7 mouse cellular contexts compared by ENCODE assay signal in genomic region chr15:98968701-98969371, GRCm38 (mm10). TPM values are rescaled to one million over a fixed set of nuclear protein-coding genes. Genes with fewer than 3 reads are reported as not detected.
DNase-seq lines count a peak whose midpoint lies in the region; ATAC-seq and TF ChIP-seq lines count a peak whose summit lies in the region.

No protein-coding gene starts in this region.

- 0 out of 2 replicates have a peak, but pooled peaks have one; percentile 26 for ATAC-seq in heart, embryonic 16.5 days (replicated peaks; ENCODE audit: extremely low read depth, insufficient read depth, low FRiP score)
- ATAC-seq in neural tube, embryonic 11.5 days (ENCODE audit: insufficient read depth, low FRiP score, low TSS enrichment) = peak; percentile 87

- peaks cover 18% of the 10 kb centered on the region for H3K4me1 ChIP-seq in thymus, adult 2 months (replicated peaks; ENCODE audit: control insufficient read depth, insufficient read depth, low read length)
- H3K4me1 ChIP-seq in heart, embryonic 16.5 days (ENCODE audit: control insufficient read depth, insufficient read depth, low read length) = peaks cover 15% of the 10 kb centered on the region
- H3K4me1 ChIP-seq in neural tube, embryonic 11.5 days (ENCODE audit: control insufficient read depth, insufficient read depth, low read length) = peaks cover 33% of the 10 kb centered on the region

- no peak for TF ChIP-seq CTCF in thymus, adult 2 months (IDR thresholded peaks at IDR 0.05; ENCODE audit: borderline replicate concordance, control insufficient read depth, extremely low read depth, insufficient read depth, low read length, poor library complexity)

- no peak for DNase-seq in thymus, adult 2 months
- DNase-seq in thymus, adult 18-20 months = no peak
- DNase-seq in cerebellum, adult 9-11 months = peak; percentile 88
- DNase-seq in left cerebral cortex, postnatal 25 days (ENCODE audit: low spot score in 2 of 2) = peak; percentile 66 to 68
- peak; percentile 90 for DNase-seq in neural tube, embryonic 11.5 days (ENCODE audit: low spot score)
- no peak for DNase-seq in spleen, adult 18-20 months

- H3K4me3 ChIP-seq in thymus, adult 2 months (ENCODE audit: control insufficient read depth, insufficient read depth, low read length) = no peak overlapping the region
- no peak overlapping the region for H3K4me3 ChIP-seq in heart, embryonic 16.5 days (ENCODE audit: low read length)
- no peak overlapping the region for H3K4me3 ChIP-seq in neural tube, embryonic 11.5 days (ENCODE audit: low read depth, low read length)

- intact Hi-C loops in left cerebral cortex, postnatal 25 days (cut with DNase I) = no loop called here

- peak overlapping the region; percentile 36 for H3K4me2 ChIP-seq in heart, embryonic 16.5 days (ENCODE audit: low read depth, low read length)
- H3K4me2 ChIP-seq in neural tube, embryonic 11.5 days (ENCODE audit: low read depth) = peak overlapping the region; percentile 25

- H3K27ac ChIP-seq in thymus, adult 2 months (ENCODE audit: control insufficient read depth, insufficient read depth, low read length) = peak overlapping the region; percentile 40; the same call in 1 of the 2 replicates
- H3K27ac ChIP-seq in heart, embryonic 16.5 days (ENCODE audit: low read length) = peak overlapping the region; percentile 50
- H3K27ac ChIP-seq in neural tube, embryonic 11.5 days (ENCODE audit: low read depth, low read length) = peak overlapping the region; percentile 98

- no peaks in the 10 kb centered on the region for H3K27me3 ChIP-seq in thymus, adult 2 months (ENCODE audit: control insufficient read depth, insufficient read depth, low read length)
- H3K27me3 ChIP-seq in heart, embryonic 16.5 days (ENCODE audit: control insufficient read depth, insufficient read depth, low read length) = no peaks in the 10 kb centered on the region
- no peaks in the 10 kb centered on the region for H3K27me3 ChIP-seq in neural tube, embryonic 11.5 days (ENCODE audit: control insufficient read depth, insufficient read depth, low read length)

- peak overlapping the region; percentile 34 for H3K9ac ChIP-seq in heart, embryonic 16.5 days (ENCODE audit: low read length)
- peak overlapping the region; percentile 57 for H3K9ac ChIP-seq in neural tube, embryonic 11.5 days (ENCODE audit: low read length)

- no peaks in the 10 kb centered on the region for H3K9me3 ChIP-seq in heart, embryonic 16.5 days (replicated peaks; ENCODE audit: control insufficient read depth, low read length)
- H3K9me3 ChIP-seq in neural tube, embryonic 11.5 days (ENCODE audit: control insufficient read depth, low read length) = no peaks in the 10 kb centered on the region

- H3K36me3 ChIP-seq in thymus, adult 2 months (ENCODE audit: control insufficient read depth, insufficient read depth, low read length) = no peaks in the 10 kb centered on the region
- H3K36me3 ChIP-seq in heart, embryonic 16.5 days (ENCODE audit: control insufficient read depth, insufficient read depth) = no peaks in the 10 kb centered on the region
- no peaks in the 10 kb centered on the region for H3K36me3 ChIP-seq in neural tube, embryonic 11.5 days (ENCODE audit: control insufficient read depth, insufficient read depth, low read length)

- WGBS in thymus, adult 2 months = 92% methylated on average over 12 of the region's 12 CpGs
- 17% methylated on average over 12 of the region's 12 CpGs for WGBS in heart, embryonic 16.5 days
- 6% methylated on average over 12 of the region's 12 CpGs for WGBS in neural tube, embryonic 11.5 days

- TF ChIP-seq POLR2A in thymus, adult 2 months (IDR thresholded peaks at IDR 0.05; ENCODE audit: control insufficient read depth, extremely low read depth, insufficient read depth, low read length, poor library complexity) = no peak

RNA-seq across cellular contexts. Expression of gene Tuba1a, which starts 15.3 kb away (rescaled TPM):
- polyA plus RNA-seq in thymus, adult 2 months (2012; rRNA removed) = 373 and 432 TPM in 2 replicates
- 727 and 789 TPM in 2 replicates for polyA plus RNA-seq in heart, embryonic 16.5 days (2015; fragmentation: Nextera tagmentation; extraction: Ambion mirVana)
- 1,000 to 10,000 TPM; 1,095 to 1,137 TPM for total RNA-seq in left cerebral cortex, postnatal 25 days (2021)
- 8,277 and 8,733 TPM in 2 replicates for polyA plus RNA-seq in neural tube, embryonic 11.5 days (2014; fragmentation: Nextera tagmentation; extraction: Ambion mirVana)

RNA-seq across cellular contexts. Expression of gene Gm49450, which starts 15.5 kb away (rescaled TPM):
- polyA plus RNA-seq in thymus, adult 2 months (2012; rRNA removed) = 82.1 and 153 TPM in 2 replicates
- polyA plus RNA-seq in heart, embryonic 16.5 days (2015; fragmentation: Nextera tagmentation; extraction: Ambion mirVana) = not detected in 2 replicates
- total RNA-seq in left cerebral cortex, postnatal 25 days (2021) = not detected
- polyA plus RNA-seq in neural tube, embryonic 11.5 days (2014; fragmentation: Nextera tagmentation; extraction: Ambion mirVana) = not detected in 2 replicates

RNA-seq across cellular contexts. Expression of gene Tuba1b, which starts 34.5 kb away (rescaled TPM):
- 3,866 and 5,106 TPM in 2 replicates for polyA plus RNA-seq in thymus, adult 2 months (2012; rRNA removed)
- 1,504 and 1,594 TPM in 2 replicates for polyA plus RNA-seq in heart, embryonic 16.5 days (2015; fragmentation: Nextera tagmentation; extraction: Ambion mirVana)
- total RNA-seq in left cerebral cortex, postnatal 25 days (2021) = 100 to 1,000 TPM; 541 to 580 TPM
- polyA plus RNA-seq in neural tube, embryonic 11.5 days (2014; fragmentation: Nextera tagmentation; extraction: Ambion mirVana) = 1,967 and 2,051 TPM in 2 replicates

RNA-seq across cellular contexts. Expression of gene Lmbr1l, which starts 50.8 kb away (rescaled TPM):
- 390 and 404 TPM in 2 replicates for polyA plus RNA-seq in thymus, adult 2 months (2012; rRNA removed)
- polyA plus RNA-seq in heart, embryonic 16.5 days (2015; fragmentation: Nextera tagmentation; extraction: Ambion mirVana) = 13.3 and 13.9 TPM in 2 replicates
- 10 to 100 TPM; 13.8 to 18.4 TPM for total RNA-seq in left cerebral cortex, postnatal 25 days (2021)
- polyA plus RNA-seq in neural tube, embryonic 11.5 days (2014; fragmentation: Nextera tagmentation; extraction: Ambion mirVana) = 7.1 and 8.9 TPM in 2 replicates

Comparison
In these comparisons a context has a peak if more than half of its experiments do, and no peak if none do; other contexts are left out.
1. DNase-seq: peak in cerebellum, adult 9-11 months (single experiment), left cerebral cortex, postnatal 25 days (2 of 2) and neural tube, embryonic 11.5 days (single experiment); none in thymus, adult 2 months (single experiment), thymus, adult 18-20 months (0 of 2) and spleen, adult 18-20 months (0 of 2).
2. H3K27ac ChIP-seq: peak in every context shown above with its lines; median percentile 98 in neural tube, embryonic 11.5 days; 50 in heart, embryonic 16.5 days; 40 in thymus, adult 2 months.
3. RNA of gene Tuba1a, which starts 15.3 kb away (polyA plus RNA-seq): 8,277 to 8,733 TPM in neural tube, embryonic 11.5 days; 727 to 789 TPM in heart, embryonic 16.5 days and 373 to 432 TPM in thymus, adult 2 months; every median in the first group is over 10 times any median in the second.
4. RNA of gene Gm49450, which starts 15.5 kb away (polyA plus RNA-seq): 82.1 to 153 TPM in thymus, adult 2 months; not detected in heart, embryonic 16.5 days and not detected in neural tube, embryonic 11.5 days; every median in the first group is over 10 times any median in the second.